Mouse (Mus musculus) neural tube, embryonic 15.5 days (tissue): ENCODE results near the gene Gm49711. TPM values are rescaled to one million over a fixed set of nuclear protein-coding genes. Genes with fewer than 3 reads are reported as not detected.

ENCODE experiments used
- polyA plus RNA-seq: library from polyadenylated mRNA; unstranded; fragments of >200 nt; fragmentation: Nextera tagmentation; extraction: Ambion mirVana; gene quantifications from 2 replicates; pipeline ENCODE4 v1.2.1, GENCODE M21; 2015

The Gm49711 gene
- polyA plus RNA-seq, 1 experiment from 2014 or later, result 0.55 TPM

Other genes with a start within 250 kb of the Gm49711 start
- 169 and 180 TPM in 2 replicates for gene Mrps6, start within 50 bp of the Gm49711 start, polyA plus RNA-seq
- gene Slc5a3, start within 50 bp of the Gm49711 start, polyA plus RNA-seq, result 12.7 and 15.6 TPM in 2 replicates
- gene Kcne2, start 234.1 kb downstream of the Gm49711 start, polyA plus RNA-seq, result 0.14 and 0.29 TPM in 2 replicates
- 64.4 and 69.1 TPM in 2 replicates for gene Smim11, start 243.0 kb downstream of the Gm49711 start, polyA plus RNA-seq